Mouse (Mus musculus): ENCODE measurements at regions not wholly inside any gene's neighbourhood (a gene's known extent, or its start where the extent isn't known, plus 50 kb on each side); places are given as distances from the start of the nearest gene placed in this dataset.
A peak's percentile ranks its signal among the peaks of the same experiment; 100 is the strongest.
"Not testable (repeated sequence)": the region's sequence is repeated elsewhere in the genome, so short reads cannot be mapped to it uniquely, and the experiment has no call there.

DNA sequence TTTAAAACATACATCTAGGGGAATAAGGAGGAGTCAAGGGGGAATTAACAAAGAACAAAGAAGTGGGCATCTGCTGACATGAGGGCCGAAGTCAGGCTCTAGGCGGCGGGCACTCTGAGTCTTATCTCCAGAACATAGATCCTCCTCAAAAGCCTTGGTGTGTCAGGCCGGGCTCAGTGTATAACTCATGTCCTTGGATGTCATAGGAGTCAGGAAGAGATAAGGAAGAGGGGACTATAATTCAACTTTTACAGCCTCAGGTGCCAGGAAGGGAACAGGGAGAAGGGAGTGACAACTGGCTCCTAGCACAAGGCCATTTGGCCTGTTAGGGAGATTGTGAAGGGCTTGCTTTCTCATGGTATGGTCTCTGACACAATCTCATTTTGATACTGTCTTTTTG is 185.9 kb upstream of the Ube2e2 start:
- ATAC-seq (ENCODE audit: low read depth); H3K9me3 ChIP-seq (ENCODE audit: control insufficient read depth, low read length); H3K27me3 ChIP-seq (ENCODE audit: control insufficient read depth, insufficient read depth, low read depth, low read length); H3K4me1 ChIP-seq (replicated peaks; ENCODE audit: control insufficient read depth, insufficient read depth, low read length); H3K9ac ChIP-seq (ENCODE audit: low read length); H3K27ac ChIP-seq (ENCODE audit: low read length); H3K4me2 ChIP-seq (ENCODE audit: low read depth, low read length); H3K4me3 ChIP-seq (ENCODE audit: low read length); H3K36me3 ChIP-seq (ENCODE audit: control insufficient read depth, insufficient read depth, low read length): not testable (repeated sequence)
- WGBS = 89% methylated on average over 4 of the region's 4 CpGs

- Histone ChIP-seq H3K9me3 (ENCODE audit: control insufficient read depth, low read length) (no peaks in the 10 kb centered on the region), H3K4me2 (ENCODE audit: low read depth, low read length) (peak overlapping the region; percentile 66), H3K27me3 (ENCODE audit: control insufficient read depth, insufficient read depth, low read depth, low read length) (no peaks in the 10 kb centered on the region), H3K36me3 (ENCODE audit: control insufficient read depth, insufficient read depth, low read length) (no peaks in the 10 kb centered on the region), H3K4me3 (ENCODE audit: low read length) (peak overlapping the region; percentile 42), H3K4me1 (replicated peaks; ENCODE audit: control insufficient read depth, insufficient read depth, low read length) (no peaks in the 10 kb centered on the region; the same call in 1 of the 2 replicates), H3K9ac (ENCODE audit: low read length) (peak overlapping the region; percentile 48), H3K27ac (ENCODE audit: low read length) (no peak overlapping the region)
- ATAC-seq (ENCODE audit: low read depth) = peak; percentile 85
- WGBS = 2% methylated on average over 48 of the region's 49 CpGs
Measured at GRCm38 (mm10) chr14:19041984-19042760, 148.1 kb upstream of the Ube2e2 start.

DNA sequence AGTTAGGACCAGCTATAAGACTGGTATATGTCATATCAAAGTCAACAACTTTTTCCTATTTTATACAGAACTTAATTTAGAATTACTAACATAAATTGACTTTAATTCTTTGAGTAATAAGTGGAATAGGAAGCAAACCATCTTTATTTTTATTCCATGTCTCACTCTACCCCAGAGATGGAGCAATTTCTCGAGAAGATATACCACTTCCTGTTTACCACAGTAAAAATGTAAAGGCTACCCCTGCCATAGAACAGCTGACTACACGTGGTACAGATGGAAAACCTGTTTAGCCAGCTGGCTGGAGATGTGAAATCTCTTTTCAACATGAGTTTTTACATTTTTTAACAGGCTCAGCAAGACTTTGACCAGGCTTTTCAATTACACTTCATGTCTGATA is 126.0 kb upstream of the Ube2e2 start:
- no peak for ATAC-seq (ENCODE audit: low read depth)
- Histone ChIP-seq H3K27me3 (ENCODE audit: control insufficient read depth, insufficient read depth, low read depth, low read length) (no peaks in the 10 kb centered on the region), H3K4me1 (replicated peaks; ENCODE audit: control insufficient read depth, insufficient read depth, low read length) (no peaks in the 10 kb centered on the region), H3K27ac (ENCODE audit: low read length) (no peak overlapping the region), H3K9ac (ENCODE audit: low read length) (no peak overlapping the region), H3K9me3 (ENCODE audit: control insufficient read depth, low read length) (no peaks in the 10 kb centered on the region), H3K4me2 (ENCODE audit: low read depth, low read length) (no peak overlapping the region), H3K4me3 (ENCODE audit: low read length) (no peak overlapping the region), H3K36me3 (ENCODE audit: control insufficient read depth, insufficient read depth, low read length) (no peaks in the 10 kb centered on the region)
- 11% methylated on average over 2 of the region's 2 CpGs for WGBS

DNA sequence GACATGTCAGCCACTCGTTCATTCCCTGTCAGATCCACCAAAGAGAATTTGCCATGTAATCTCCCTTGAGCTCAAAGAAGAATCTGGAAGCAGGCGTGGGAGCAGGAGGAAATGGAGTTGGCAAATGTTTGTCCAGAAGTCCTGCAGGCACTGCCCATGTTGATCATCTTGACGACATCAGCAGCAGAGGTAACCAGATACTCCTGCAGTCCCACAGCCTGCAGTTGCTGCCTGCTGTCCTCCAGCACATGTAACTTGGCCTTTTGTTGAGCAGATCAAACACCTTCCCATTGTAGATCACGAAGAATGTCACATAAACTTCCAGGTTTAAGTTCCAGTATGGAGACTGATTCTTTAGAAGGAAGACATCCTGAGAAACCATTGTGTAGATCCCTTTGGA is 121.3 kb upstream of the Ube2e2 start:
- H3K36me3 ChIP-seq (ENCODE audit: control insufficient read depth, insufficient read depth, low read length) = no peaks in the 10 kb centered on the region
- ATAC-seq (ENCODE audit: low read depth) = no peak
- no peak overlapping the region for H3K4me3 ChIP-seq (ENCODE audit: low read length)
- H3K9me3 ChIP-seq (ENCODE audit: control insufficient read depth, low read length) = no peaks in the 10 kb centered on the region
- H3K27ac ChIP-seq (ENCODE audit: low read length) = no peak overlapping the region
- WGBS = 40% methylated on average over 4 of the region's 4 CpGs
- H3K4me1 ChIP-seq (replicated peaks; ENCODE audit: control insufficient read depth, insufficient read depth, low read length) = no peaks in the 10 kb centered on the region
- no peaks in the 10 kb centered on the region for H3K27me3 ChIP-seq (ENCODE audit: control insufficient read depth, insufficient read depth, low read depth, low read length)
- no peak overlapping the region for H3K4me2 ChIP-seq (ENCODE audit: low read depth, low read length)
- H3K9ac ChIP-seq (ENCODE audit: low read length) = no peak overlapping the region

GRCm38 (mm10) chr14:19013558-19013957 is 119.5 kb upstream of the Ube2e2 start:
- H3K27me3 ChIP-seq (ENCODE audit: control insufficient read depth, insufficient read depth, low read depth, low read length); H3K4me3 ChIP-seq (ENCODE audit: low read length); H3K36me3 ChIP-seq (ENCODE audit: control insufficient read depth, insufficient read depth, low read length); ATAC-seq (ENCODE audit: low read depth); H3K9ac ChIP-seq (ENCODE audit: low read length); H3K9me3 ChIP-seq (ENCODE audit: control insufficient read depth, low read length); H3K4me1 ChIP-seq (replicated peaks; ENCODE audit: control insufficient read depth, insufficient read depth, low read length); H3K27ac ChIP-seq (ENCODE audit: low read length); H3K4me2 ChIP-seq (ENCODE audit: low read depth, low read length): not testable (repeated sequence)
- 76% methylated on average over 2 of the region's 2 CpGs for WGBS

DNA sequence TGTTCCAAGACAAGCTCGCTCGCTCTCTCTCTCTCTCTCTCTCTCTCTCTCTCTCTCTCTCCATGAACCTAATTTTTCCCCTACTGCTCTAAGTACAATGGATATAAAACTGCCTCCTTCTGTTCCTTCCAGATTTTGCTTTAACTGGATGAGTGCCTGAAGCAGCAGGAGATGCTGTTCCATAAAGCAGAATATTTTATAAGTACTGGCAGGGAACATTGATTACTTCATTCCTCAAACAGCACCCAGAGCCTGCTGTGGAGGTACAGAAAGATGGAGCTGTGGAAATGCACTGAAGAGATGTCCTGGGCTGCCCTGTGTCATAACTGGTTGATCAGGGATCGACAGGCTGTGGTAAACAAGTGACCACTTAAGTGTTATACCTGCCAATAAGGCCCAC is 89.8 kb upstream of the Ube2e2 start:
- Histone ChIP-seq H3K9me3 (ENCODE audit: control insufficient read depth, low read length) (no peaks in the 10 kb centered on the region), H3K27me3 (ENCODE audit: control insufficient read depth, insufficient read depth, low read depth, low read length) (no peaks in the 10 kb centered on the region), H3K9ac (ENCODE audit: low read length) (no peak overlapping the region), H3K4me3 (ENCODE audit: low read length) (no peak overlapping the region), H3K27ac (ENCODE audit: low read length) (no peak overlapping the region), H3K4me2 (ENCODE audit: low read depth, low read length) (no peak overlapping the region), H3K4me1 (replicated peaks; ENCODE audit: control insufficient read depth, insufficient read depth, low read length) (no peaks in the 10 kb centered on the region), H3K36me3 (ENCODE audit: control insufficient read depth, insufficient read depth, low read length) (no peaks in the 10 kb centered on the region)
- WGBS = 72% methylated on average over 3 of the region's 3 CpGs
- no peak for ATAC-seq (ENCODE audit: low read depth)

- 86% methylated on average over 1 of the region's 1 CpGs for WGBS
- ATAC-seq (ENCODE audit: low read depth) = no peak
- Histone ChIP-seq H3K27ac (ENCODE audit: low read length) (no peak overlapping the region), H3K9me3 (ENCODE audit: control insufficient read depth, low read length) (no peaks in the 10 kb centered on the region), H3K4me2 (ENCODE audit: low read depth, low read length) (no peak overlapping the region), H3K9ac (ENCODE audit: low read length) (no peak overlapping the region), H3K36me3 (ENCODE audit: control insufficient read depth, insufficient read depth, low read length) (no peaks in the 10 kb centered on the region), H3K4me3 (ENCODE audit: low read length) (no peak overlapping the region), H3K4me1 (replicated peaks; ENCODE audit: control insufficient read depth, insufficient read depth, low read length) (no peaks in the 10 kb centered on the region), H3K27me3 (ENCODE audit: control insufficient read depth, insufficient read depth, low read depth, low read length) (no peaks in the 10 kb centered on the region)
Measured at GRCm38 (mm10) chr14:18963864-18964263, 69.8 kb upstream of the Ube2e2 start.

GRCm38 (mm10) chr14:18963287-18963686 is 69.2 kb upstream of the Ube2e2 start:
- no peak overlapping the region for H3K4me2 ChIP-seq (ENCODE audit: low read depth, low read length)
- no peak overlapping the region for H3K4me3 ChIP-seq (ENCODE audit: low read length)
- H3K9me3 ChIP-seq (ENCODE audit: control insufficient read depth, low read length) = no peaks in the 10 kb centered on the region
- WGBS = 64% methylated on average over 2 of the region's 2 CpGs
- no peak for ATAC-seq (ENCODE audit: low read depth)
- H3K9ac ChIP-seq (ENCODE audit: low read length) = no peak overlapping the region
- no peaks in the 10 kb centered on the region for H3K4me1 ChIP-seq (replicated peaks; ENCODE audit: control insufficient read depth, insufficient read depth, low read length)
- no peak overlapping the region for H3K27ac ChIP-seq (ENCODE audit: low read length)
- H3K27me3 ChIP-seq (ENCODE audit: control insufficient read depth, insufficient read depth, low read depth, low read length) = no peaks in the 10 kb centered on the region
- H3K36me3 ChIP-seq (ENCODE audit: control insufficient read depth, insufficient read depth, low read length) = no peaks in the 10 kb centered on the region
